Mouse (Mus musculus) CH12.LX (cell line): ENCODE measurements around the gene C2cd4d. TPM values are rescaled to one million over a fixed set of nuclear protein-coding genes. Genes with fewer than 3 reads are reported as not detected.

Experiments used
- DNase-seq: peaks from one replicate; pipeline ENCODE4 v3.0.0-alpha.2; 2013; ENCODE audit errors: extremely low read depth
- H3K27ac ChIP-seq: 2 replicates; pipeline ENCODE4 v1.5.1; 2012; ENCODE audit warnings: low read depth, mild to moderate bottlenecking, control low read depth, moderate library complexity; ENCODE audit not compliant: insufficient read depth
- H3K27me3 ChIP-seq: replicated peaks from 2 replicates; pipeline ENCODE3; 2012; ENCODE audit warnings: inconsistent platforms
- H3K36me3 ChIP-seq, 2 experiments: replicated peaks in 1 of 2; 2 replicates each; pipeline versions ENCODE3 to v1.6.1; 2012; ENCODE audit warnings: inconsistent platforms in 1 of 2, low read length in 1 of 2, mild to moderate bottlenecking in 1 of 2, mixed read lengths in 1 of 2, moderate library complexity in 1 of 2; ENCODE audit not compliant: control insufficient read depth in 1 of 2, insufficient read depth in 1 of 2
- H3K4me1 ChIP-seq, 2 experiments: 2 replicates each; pipeline ENCODE4 v1.6.1; 2012; ENCODE audit warnings: inconsistent platforms in 1 of 2, moderate library complexity in 1 of 2; ENCODE audit not compliant: insufficient read depth in 2 of 2, control insufficient read depth in 1 of 2
- H3K4me2 ChIP-seq: 2 replicates; pipeline ENCODE4 v1.6.1; 2012; ENCODE audit warnings: low read depth, mild to moderate bottlenecking, control low read depth; ENCODE audit not compliant: poor library complexity, insufficient read depth, severe bottlenecking
- H3K4me3 ChIP-seq, 3 experiments: fragments of 150-350 bp in 1 of 3; sonication (generic) in 1 of 3; replicated peaks in 1 of 3; 2 replicates each; pipeline versions ENCODE3 to v1.5.1; 2011 to 2012; ENCODE audit warnings: low read depth in 2 of 3, low read length in 2 of 3, mild to moderate bottlenecking in 2 of 3, moderate library complexity in 2 of 3, control low read depth in 1 of 3, improper control_type of control experiment in 1 of 3, inconsistent platforms in 1 of 3, mixed read lengths in 1 of 3; ENCODE audit not compliant: poor library complexity in 1 of 3
- H3K79me2 ChIP-seq: replicated peaks from 2 replicates; pipeline ENCODE4 v1.6.1; 2012; ENCODE audit warnings: mild to moderate bottlenecking, moderate library complexity; ENCODE audit not compliant: control insufficient read depth, poor library complexity, insufficient read depth, severe bottlenecking; ENCODE audit errors: extremely low read depth
- H3K9ac ChIP-seq: 2 replicates; pipeline ENCODE4 v1.6.1; 2012; ENCODE audit warnings: low read depth, mild to moderate bottlenecking, control low read depth, moderate library complexity; ENCODE audit not compliant: insufficient read depth
- H3K9me3 ChIP-seq: replicated peaks from 2 replicates; pipeline ENCODE3; 2012; ENCODE audit warnings: low read length, inconsistent platforms, mixed read lengths
- BHLHE40 ChIP-seq: IDR thresholded peaks from 2 replicates; pipeline ENCODE4 v1.6.1; 2011; ENCODE audit warnings: mild to moderate bottlenecking, low read depth, low read length, improper control_type of control experiment
- CHD1 ChIP-seq: IDR thresholded peaks from 2 replicates; pipeline ENCODE4 v1.6.1; 2012; ENCODE audit warnings: low read depth, low read length, improper control_type of control experiment, inconsistent platforms
- CHD2 ChIP-seq: IDR thresholded peaks from 2 replicates; pipeline ENCODE4 v1.6.1; 2011; ENCODE audit warnings: low read length, improper control_type of control experiment
- CTCF ChIP-seq, 2 experiments: IDR thresholded peaks in 1 of 2; conservative IDR thresholded peaks in 1 of 2; 2 replicates each; pipeline ENCODE4 v1.5.1; 2011 to 2012; ENCODE audit warnings: low read depth in 2 of 2, low read length in 2 of 2, improper control_type of control experiment in 1 of 2, inconsistent platforms in 1 of 2, mild to moderate bottlenecking in 1 of 2, moderate library complexity in 1 of 2
- E2F4 ChIP-seq: IDR thresholded peaks from 2 replicates; pipeline ENCODE4 v1.6.1; 2011; ENCODE audit warnings: low read depth, low read length, improper control_type of control experiment; ENCODE audit not compliant: insufficient replicate concordance
- ELF1 ChIP-seq: IDR thresholded peaks from 2 replicates; pipeline ENCODE4 v1.6.1; 2014; ENCODE audit warnings: low read depth, mild to moderate bottlenecking, inconsistent platforms, low read length, improper control_type of control experiment
- ETS1 ChIP-seq: conservative IDR thresholded peaks from 2 replicates; pipeline ENCODE4 v1.6.1; 2012; ENCODE audit warnings: low read depth, mild to moderate bottlenecking, inconsistent platforms, low read length, improper control_type of control experiment, moderate library complexity
- HCFC1 ChIP-seq: IDR thresholded peaks from 2 replicates; pipeline ENCODE4 v1.6.1; 2012; ENCODE audit warnings: low read depth, mild to moderate bottlenecking, inconsistent platforms, low read length, improper control_type of control experiment
- JUND ChIP-seq: conservative IDR thresholded peaks from 2 replicates; pipeline ENCODE4 v1.6.1; 2011; ENCODE audit warnings: low read depth, low read length, improper control_type of control experiment
- MAX ChIP-seq: IDR thresholded peaks from 2 replicates; pipeline ENCODE4 v1.6.1; 2011; ENCODE audit warnings: low read length, improper control_type of control experiment
- MEF2A ChIP-seq: IDR thresholded peaks from 2 replicates; pipeline ENCODE4 v1.6.1; 2014; ENCODE audit warnings: low read depth, mild to moderate bottlenecking, inconsistent platforms, low read length, improper control_type of control experiment, borderline replicate concordance
- MYC ChIP-seq: IDR thresholded peaks from 2 replicates; pipeline ENCODE4 v1.6.1; 2011; ENCODE audit warnings: low read depth, mild to moderate bottlenecking, improper control_type of control experiment, low read length
- PAX5 ChIP-seq: IDR thresholded peaks from 2 replicates; pipeline ENCODE4 v1.6.1; 2012; ENCODE audit warnings: low read length, inconsistent platforms, mixed read lengths
- POLR2AphosphoS2 ChIP-seq: IDR thresholded peaks from 2 replicates; pipeline ENCODE4 v1.6.1; 2011; ENCODE audit warnings: low read depth, low read length, improper control_type of control experiment
- RCOR1 ChIP-seq: conservative IDR thresholded peaks from 2 replicates; pipeline ENCODE4 v1.6.1; 2012; ENCODE audit warnings: low read depth, mild to moderate bottlenecking, inconsistent platforms, low read length, improper control_type of control experiment
- TBP ChIP-seq: conservative IDR thresholded peaks from 2 replicates; pipeline ENCODE4 v1.6.1; 2011; ENCODE audit warnings: low read depth, low read length, improper control_type of control experiment
- ZC3H11A ChIP-seq: IDR thresholded peaks from 2 replicates; pipeline ENCODE4 v1.6.1; 2012; ENCODE audit warnings: low read depth, mild to moderate bottlenecking, inconsistent platforms, low read length, improper control_type of control experiment
- ZNF384 ChIP-seq: IDR thresholded peaks from 2 replicates; pipeline ENCODE4 v1.6.1; 2012; ENCODE audit warnings: low read depth, low read length, improper control_type of control experiment, inconsistent platforms
- dilution Hi-C: fragments of 300-500 bp; cut with MboI; formaldehyde crosslinking; loops from 2 replicates; pipeline ENCODE4 v1.14.3; 2020; ENCODE audit warnings: low sequenced_read_pairs; ENCODE audit not compliant: extremely low pct_unique_long_range_greater_than_20kb, extremely low pct_ligation_motif_present
- in situ Hi-C: fragments of 300-500 bp; cut with MboI; formaldehyde crosslinking; loops from 3 replicates; pipeline ENCODE4 v1.14.3; 2019; ENCODE audit warnings: low sequenced_read_pairs, low pct_ligation_motif_present, low pct_unique_long_range_greater_than_20kb, mixed read lengths
- polyA plus RNA-seq: library from polyadenylated mRNA; unstranded; fragments of >175 nt; gene quantifications from 2 replicates; pipeline ENCODE4 v1.2.1, GENCODE M21; 2012; ENCODE audit warnings: low read depth; ENCODE audit not compliant: insufficient read length
- total RNA-seq, 2 experiments: library from RNA; depleted of rRNA; stranded (reverse); fragments of 300-350 nt in 1 of 2; fragments of >200 nt in 1 of 2; gene quantifications; 2 replicates each; pipeline ENCODE4 v1.2.3; 2012 to 2014

The C2cd4d gene
- total and polyA plus RNA-seq, 3 experiments, result not detected

DNA sequence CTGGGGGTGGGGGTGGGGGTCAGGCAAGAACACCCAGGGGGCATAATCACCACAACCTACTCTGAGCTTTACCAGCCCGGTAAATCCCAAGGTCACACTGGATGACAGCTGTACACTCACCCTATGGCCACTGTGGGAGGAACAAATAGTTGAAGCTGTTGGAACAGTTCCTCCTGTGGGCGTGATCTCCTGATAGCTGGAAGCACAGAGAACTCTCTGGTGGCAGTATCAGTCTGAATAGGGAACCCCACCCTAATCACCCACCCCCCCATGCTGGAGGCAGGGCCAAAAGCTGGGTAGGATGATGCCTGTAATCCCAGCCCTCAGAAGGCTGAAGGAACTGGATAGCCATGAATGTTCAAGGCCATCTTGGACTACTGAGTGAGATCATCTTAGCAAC lies 7.5 kb downstream of the C2cd4d start:
- TF ChIP-seq ETS1 (no peak), ZNF384 (no peak), CHD2 (no peak), HCFC1 (no peak), PAX5 (no peak)
- Histone ChIP-seq H3K27ac (no peak overlapping the region), H3K4me2 (no peak overlapping the region), H3K9ac (no peak overlapping the region), H3K79me2 (no peaks in the 10 kb centered on the region), H3K9me3 (no peaks in the 10 kb centered on the region), H3K27me3 (no peaks in the 10 kb centered on the region), H3K4me1 (peaks cover 9 to 29% of the 10 kb centered on the region in 2 experiments), H3K36me3 (no peaks in the 10 kb centered on the region), H3K4me3 (no peak overlapping the region)
- in situ Hi-C loops (no loop called here), dilution Hi-C loops (no loop called here)
- no peak for DNase-seq

DNA sequence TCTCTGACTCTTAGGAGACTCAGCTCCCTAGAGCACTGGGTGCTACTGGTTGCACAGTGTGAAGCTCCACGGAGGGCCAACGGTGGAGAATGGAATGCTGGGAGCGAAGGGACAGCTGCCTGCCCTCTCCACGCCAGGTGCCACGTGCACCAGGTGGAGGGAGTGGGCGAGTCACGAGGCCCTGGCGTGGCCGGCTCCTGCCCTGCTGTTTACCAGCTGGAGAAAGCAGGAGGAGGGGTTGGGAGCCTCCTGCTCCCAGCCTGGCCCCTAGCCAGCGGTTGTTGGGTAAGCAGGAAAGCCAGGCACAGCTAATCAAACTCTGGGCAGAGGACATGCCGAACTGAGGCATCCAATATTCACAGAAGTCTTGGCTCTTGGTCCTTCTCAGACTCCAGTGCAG lies 9.4 kb downstream of the C2cd4d start:
- no peak for DNase-seq
- Histone ChIP-seq H3K4me3 (no peak overlapping the region), H3K4me2 (no peak overlapping the region), H3K36me3 (no peaks in the 10 kb centered on the region), H3K27ac (no peak overlapping the region), H3K9ac (no peak overlapping the region), H3K27me3 (no peaks in the 10 kb centered on the region), H3K4me1 (peaks cover 9 to 39% of the 10 kb centered on the region in 2 experiments), H3K9me3 (no peaks in the 10 kb centered on the region), H3K79me2 (no peaks in the 10 kb centered on the region)
- dilution Hi-C loops, result no loop called here
- TF ChIP-seq CHD1 (no peak), POLR2AphosphoS2 (no peak), ZC3H11A (no peak), MEF2A (no peak), ELF1 (no peak), ETS1 (no peak), TBP (no peak), RCOR1 (no peak), CHD2 (no peak), ZNF384 (no peak), PAX5 (no peak), E2F4 (no peak), BHLHE40 (no peak), MAX (no peak), MYC (no peak), CTCF (conservative IDR thresholded peaks at IDR 0.05 in 1 of 2, IDR thresholded peaks at IDR 0.05 in 1 of 2; ENCODE audit: low read depth in 2 of 2, low read length in 2 of 2) (no peak), JUND (no peak)
- in situ Hi-C loops, result no loop called here
